Mouse (Mus musculus): ENCODE measurements at regions not wholly inside any gene's neighbourhood (a gene's known extent, or its start where the extent isn't known, plus 50 kb on each side); places are given as distances from the start of the nearest gene placed in this dataset.

DNA sequence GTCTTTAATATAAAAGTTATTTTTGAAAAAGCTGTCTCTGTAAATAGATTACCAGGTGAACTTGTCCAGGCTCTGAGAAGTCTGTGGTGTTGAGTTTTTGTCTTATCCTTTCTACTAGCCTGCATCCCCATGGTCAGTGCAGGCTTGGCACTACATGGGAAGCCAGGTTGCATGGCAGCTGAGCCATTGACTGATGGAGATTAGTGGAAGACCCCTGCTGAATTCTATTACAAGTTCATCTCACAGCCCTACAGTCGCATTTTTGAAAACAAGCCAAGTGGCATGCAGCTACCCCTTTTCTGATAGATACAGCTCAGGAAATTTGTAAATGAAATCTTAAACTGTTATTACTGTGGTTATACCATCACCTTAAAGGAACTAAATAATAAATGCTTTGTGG, 101.2 kb upstream of the Fam184a start:
- DNase-seq: no peak

DNA sequence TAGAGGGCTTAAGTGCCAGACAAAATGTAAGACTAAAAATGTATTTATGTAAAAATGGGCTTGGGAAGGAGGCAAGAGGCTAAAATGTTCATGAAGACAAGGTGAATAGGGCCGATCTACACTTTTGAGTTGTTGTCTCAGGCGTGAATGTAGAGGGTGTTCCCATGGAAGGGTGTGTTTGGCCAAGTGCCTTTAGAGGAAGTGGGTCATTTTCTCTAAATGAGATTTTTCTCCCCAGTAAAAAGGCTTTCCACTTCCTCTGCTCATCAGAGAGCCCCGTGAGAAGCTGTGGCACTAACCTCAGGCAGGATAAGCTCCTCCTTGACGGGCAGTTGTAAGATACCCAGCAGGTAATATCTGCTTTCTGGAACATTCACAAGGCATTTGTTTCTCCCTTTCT, 99.6 kb upstream of the Fam184a start:
- no peak for DNase-seq

DNA sequence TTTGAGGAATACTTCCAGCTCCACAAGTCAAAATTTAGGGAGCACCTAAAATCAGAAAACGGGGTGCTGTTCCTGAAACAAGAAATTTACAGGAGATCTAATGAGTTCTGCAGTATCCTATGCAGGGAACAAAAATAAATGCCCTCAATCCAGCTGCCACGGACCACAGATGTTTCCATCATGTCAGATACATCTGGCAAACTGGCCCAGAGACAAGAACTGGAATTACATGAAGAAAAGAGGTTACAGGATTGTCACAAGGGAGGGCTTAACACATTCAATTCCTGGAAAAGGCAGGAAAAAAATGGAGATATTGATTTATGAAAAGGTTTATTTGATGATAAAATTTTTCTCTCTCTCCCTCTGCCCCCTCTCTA, 62.3 kb upstream of the Fam184a start:
- no peak for DNase-seq

DNA sequence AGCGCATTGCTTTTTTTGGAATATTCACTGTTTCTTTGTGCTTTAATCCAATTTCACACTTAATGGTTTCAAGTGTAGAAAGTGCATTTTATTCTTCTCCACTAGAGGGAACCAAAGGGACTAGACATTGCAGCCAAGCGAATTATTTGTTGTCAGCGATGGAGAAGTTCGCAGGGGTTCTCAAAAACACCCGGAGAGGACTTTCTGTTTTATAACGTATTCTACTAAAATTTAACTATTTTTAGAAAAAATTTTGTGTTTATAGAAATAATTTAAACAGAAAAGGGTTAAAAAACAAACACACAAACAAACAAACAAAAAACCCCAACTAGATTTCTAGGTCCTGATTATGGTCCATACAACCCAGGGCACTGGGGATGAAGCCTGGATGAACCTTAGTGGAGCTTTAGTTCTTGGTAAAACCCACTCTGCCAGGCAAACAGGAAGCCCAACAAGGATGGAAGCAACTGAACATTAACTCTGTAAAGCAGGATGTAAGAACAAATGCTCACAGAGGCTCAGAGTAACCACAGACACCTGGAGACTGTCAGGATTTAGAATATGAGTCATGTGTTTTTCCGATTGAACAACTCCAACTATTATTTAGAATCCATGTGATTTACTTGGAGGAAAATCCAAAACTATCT, 61.8 kb upstream of the Fam184a start:
- no peak for DNase-seq

DNA sequence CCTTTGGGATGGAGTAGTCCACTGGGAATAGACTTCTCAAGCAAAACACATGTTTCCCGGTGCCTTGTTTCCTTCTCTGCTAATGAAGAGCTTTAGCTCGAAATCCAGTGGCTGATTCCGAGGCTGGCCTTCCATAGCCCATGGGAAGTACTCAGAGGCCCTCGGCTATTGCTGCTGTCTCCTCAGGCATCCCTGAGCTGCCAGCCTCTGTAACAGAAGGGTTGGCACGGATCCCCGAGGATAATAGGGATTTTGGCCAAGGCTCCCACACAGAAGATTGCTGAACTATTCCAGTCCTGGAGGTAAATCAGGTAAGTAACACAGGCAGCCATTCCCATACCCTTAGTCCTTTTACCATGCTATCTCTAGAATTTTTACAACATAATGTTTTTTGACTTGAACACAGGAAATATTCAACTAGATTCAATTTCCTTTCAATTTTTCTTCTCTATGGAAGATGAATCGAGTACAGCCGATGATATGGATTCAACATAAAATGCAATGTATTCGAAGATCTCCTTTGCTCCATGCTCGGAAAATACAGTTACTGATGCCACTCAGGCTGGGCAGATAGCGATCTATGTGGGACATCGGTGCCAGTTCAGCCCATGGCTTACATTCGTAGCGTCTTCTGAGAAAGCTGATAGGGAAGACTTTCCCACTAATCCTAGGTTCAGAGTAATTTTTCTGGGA, 61.1 kb upstream of the Fam184a start:
- DNase-seq: peak; percentile 12

DNA sequence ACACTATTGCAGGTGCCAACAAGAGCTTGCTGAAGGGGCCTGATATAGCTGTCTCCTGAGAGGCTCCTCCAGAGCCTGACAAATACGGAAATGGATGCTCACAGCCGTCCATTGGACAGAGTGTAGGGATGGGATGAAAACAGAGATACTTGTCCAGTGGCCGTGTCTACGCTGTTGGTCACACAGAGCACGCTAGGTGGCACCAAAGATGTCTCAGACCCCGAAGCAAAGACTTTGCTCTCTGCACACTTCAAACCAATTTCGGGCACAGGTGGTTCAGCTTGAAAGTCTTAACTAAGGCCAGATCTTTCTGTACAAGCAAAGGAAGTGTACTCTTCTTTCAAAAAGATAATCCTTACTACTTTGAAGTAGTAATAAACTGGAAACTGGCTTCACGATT, 55.8 kb upstream of the Fam184a start:
- DNase-seq: no peak

DNA sequence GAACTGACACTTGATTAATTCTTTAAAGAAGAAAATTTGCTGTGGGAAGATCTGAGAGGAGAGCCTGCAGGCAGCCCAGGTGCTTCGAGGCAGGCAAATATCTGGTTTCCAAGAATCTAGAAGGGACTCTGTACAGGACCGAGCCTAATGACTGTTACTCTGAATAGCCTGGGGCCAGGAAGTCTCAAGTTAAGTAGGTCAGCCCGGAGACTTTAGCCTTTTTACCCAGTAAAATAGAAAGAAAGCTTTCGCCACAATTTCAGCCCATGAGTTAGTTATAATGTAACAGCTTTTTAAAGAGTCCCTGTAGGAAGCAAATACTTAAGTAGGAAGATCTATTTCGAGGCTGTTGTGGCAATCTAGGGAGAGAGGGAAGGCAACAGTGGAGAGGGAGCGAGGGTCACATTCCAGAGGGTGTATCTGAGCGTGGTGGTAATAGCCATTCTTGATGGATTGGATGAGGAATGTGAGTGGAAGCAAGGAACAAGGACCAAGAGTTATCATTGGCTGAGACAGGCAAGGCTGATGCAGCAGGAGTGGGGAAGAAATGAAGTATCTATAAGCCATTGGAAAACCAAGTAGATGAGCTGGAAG, 50.2 kb upstream of the Fam184a start:
- DNase-seq: no peak
